Mouse (Mus musculus) neural tube, embryonic 15.5 days (tissue): ENCODE data around the gene Gm6356. TPM values are rescaled to one million over a fixed set of nuclear protein-coding genes. Genes with fewer than 3 reads are reported as not detected.
"Not testable (repeated sequence)": the region's sequence is repeated elsewhere in the genome, so short reads cannot be mapped to it uniquely, and the experiment has no call there.

Experiments used
- ATAC-seq: fragments of 200-750 bp; cut with Nextera tagmentation; 2 replicates; pipeline ENCODE4 v1.8.0; 2017; ENCODE audit warnings: mild to moderate bottlenecking, moderate TSS enrichment, moderate library complexity; ENCODE audit not compliant: low FRiP score
- H3K27ac ChIP-seq: fragments of 300-500 bp; sonication (generic); replicated peaks from 2 replicates; pipeline ENCODE4 v1.5.1; 2015; ENCODE audit warnings: mild to moderate bottlenecking, inconsistent platforms
- H3K27me3 ChIP-seq: fragments of 300-500 bp; sonication (generic); replicated peaks from 2 replicates; pipeline ENCODE4 v1.6.1; 2015; ENCODE audit warnings: inconsistent platforms
- H3K36me3 ChIP-seq: fragments of 300-500 bp; sonication (generic); 2 replicates; pipeline ENCODE4 v1.6.1; 2015; ENCODE audit warnings: inconsistent platforms
- H3K4me1 ChIP-seq: fragments of 300-500 bp; sonication (generic); 2 replicates; pipeline ENCODE4 v1.6.1; 2015; ENCODE audit warnings: inconsistent platforms
- H3K4me2 ChIP-seq: fragments of 300-500 bp; sonication (generic); 2 replicates; pipeline ENCODE4 v1.6.1; 2015; ENCODE audit warnings: inconsistent platforms, mild to moderate bottlenecking, moderate library complexity
- H3K4me3 ChIP-seq: fragments of 300-500 bp; sonication (generic); replicated peaks from 2 replicates; pipeline ENCODE4 v1.5.1; 2015; ENCODE audit warnings: mild to moderate bottlenecking, inconsistent platforms
- H3K9ac ChIP-seq: fragments of 300-500 bp; sonication (generic); replicated peaks from 2 replicates; pipeline ENCODE4 v1.6.1; 2015; ENCODE audit warnings: mild to moderate bottlenecking, inconsistent platforms
- H3K9me3 ChIP-seq: fragments of 300-500 bp; sonication (generic); replicated peaks from 2 replicates; pipeline ENCODE4 v1.6.1; 2016; ENCODE audit warnings: inconsistent platforms
- WGBS: fragments of 180-500 bp; shearing (Covaris S2); methylation state at CpG from one replicate; pipeline ENCODE4 v1.1.7; 2015; ENCODE audit warnings: mixed read lengths; 5-methylcytosine and 5-hydroxymethylcytosine counted together
- polyA plus RNA-seq: library from polyadenylated mRNA; unstranded; fragments of >200 nt; fragmentation: Nextera tagmentation; extraction: Ambion mirVana; gene quantifications from 2 replicates; pipeline ENCODE4 v1.2.1, GENCODE M21; 2015

Gene Gm6356
- not detected in 2 replicates for polyA plus RNA-seq

GRCm38 (mm10) chr14:6973718-6974117, at the start of gene Gm6356:
TSS of gene Gm6356 (minus strand) at chr14:6973818.
- H3K36me3 ChIP-seq, H3K27me3 ChIP-seq, H3K4me2 ChIP-seq, H3K4me3 ChIP-seq, H3K4me1 ChIP-seq, ATAC-seq, H3K27ac ChIP-seq, H3K9ac ChIP-seq, H3K9me3 ChIP-seq: not testable (repeated sequence)
- 25% methylated on average over 1 of the region's 2 CpGs for WGBS

Other genes with a start within 250 kb of the Gm6356 start
- 15.3 and 17.3 TPM in 2 replicates for gene Gm3636, start 231.5 kb downstream of the Gm6356 start, polyA plus RNA-seq
- not detected in 2 replicates for gene Gm8362, start 199.4 kb downstream of the Gm6356 start, polyA plus RNA-seq
- not detected in 2 replicates for gene Gm3642, start 133.5 kb downstream of the Gm6356 start, polyA plus RNA-seq
- 8.5 and 13.0 TPM in 2 replicates for gene Gm3667, start 83.9 kb downstream of the Gm6356 start, polyA plus RNA-seq
- 2.8 and 3.4 TPM in 2 replicates for gene Gm10406, start 53.6 kb upstream of the Gm6356 start, polyA plus RNA-seq
- gene Gm3685, start 71.2 kb upstream of the Gm6356 start, polyA plus RNA-seq: not detected in 2 replicates
- 6.4 and 7.3 TPM in 2 replicates for gene Gm3696, start 126.8 kb upstream of the Gm6356 start, polyA plus RNA-seq
- not detected in 2 replicates for gene Gm6676, start 151.6 kb upstream of the Gm6356 start, polyA plus RNA-seq
- 10.9 and 12.1 TPM in 2 replicates for gene Gm3512, start 200.7 kb upstream of the Gm6356 start, polyA plus RNA-seq
- gene Gm16434, start 220.7 kb upstream of the Gm6356 start, polyA plus RNA-seq: not detected in 2 replicates